In the genomic region with DNA sequence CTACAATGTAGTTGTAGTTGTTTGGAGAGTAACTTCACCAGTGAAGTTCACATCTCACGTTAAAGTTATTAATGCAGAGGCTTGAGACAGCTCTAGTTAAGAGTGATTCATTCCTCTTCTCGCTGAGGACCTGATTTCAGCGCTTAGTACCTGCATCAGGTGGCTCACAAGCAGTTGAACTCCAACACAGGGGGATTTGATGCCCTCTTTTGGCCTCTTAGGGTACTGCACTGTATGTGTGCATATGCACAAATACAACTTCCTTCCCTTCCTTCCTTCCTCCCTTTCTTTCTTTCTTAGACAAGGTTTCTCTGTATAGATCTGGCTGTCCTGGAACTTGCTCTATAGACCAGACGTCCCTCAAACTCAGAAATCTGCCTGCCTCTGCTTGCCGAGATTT, we compare ENCODE assay signal across 14 mouse cellular contexts. TPM values are rescaled to one million over a fixed set of nuclear protein-coding genes. Genes with fewer than 3 reads are reported as not detected.
DNase-seq lines count a peak whose midpoint lies in the region; ATAC-seq and TF ChIP-seq lines count a peak whose summit lies in the region.
"Had no signal": no experiment of that assay in that cellular context is flagged by ENCODE, and none has a peak within 500 bp of the region (broad histone marks: within the 10 kb centered on the region; RNA-seq: fewer than 3 reads in every experiment).

No protein-coding gene starts in this region.

- no peak overlapping the region for H3K4me2 ChIP-seq in kidney, postnatal 0 days (ENCODE audit: low read length)
- no peak overlapping the region for H3K4me2 ChIP-seq in kidney, embryonic 15.5 days
- H3K4me2 ChIP-seq in stomach, postnatal 0 days (replicated peaks; ENCODE audit: low read depth), result no peak overlapping the region
- no peak overlapping the region for H3K4me2 ChIP-seq in hindbrain, embryonic 16.5 days (ENCODE audit: low read length)
- H3K4me2 ChIP-seq: heart, embryonic 12.5 days; hindbrain, embryonic 15.5 days; liver, embryonic 13.5 days; midbrain, embryonic 11.5 days had no signal

- H3K27me3 ChIP-seq in kidney, postnatal 0 days (ENCODE audit: insufficient read depth, low read length), result no peaks in the 10 kb centered on the region
- H3K27me3 ChIP-seq in kidney, embryonic 15.5 days, result no peaks in the 10 kb centered on the region
- H3K27me3 ChIP-seq in stomach, postnatal 0 days (ENCODE audit: control insufficient read depth, insufficient read depth, low read length), result no peaks in the 10 kb centered on the region
- no peaks in the 10 kb centered on the region for H3K27me3 ChIP-seq in hindbrain, embryonic 16.5 days (replicated peaks; ENCODE audit: control insufficient read depth, insufficient read depth, low read length)
- no peaks in the 10 kb centered on the region for H3K27me3 ChIP-seq in hindbrain, embryonic 10.5 days (ENCODE audit: insufficient read depth, poor library complexity, severe bottlenecking)
- H3K27me3 ChIP-seq: heart, embryonic 12.5 days; hindbrain, embryonic 15.5 days had no signal

- no peak overlapping the region for H3K4me3 ChIP-seq in kidney, postnatal 0 days (replicated peaks; ENCODE audit: low read depth, low read length)
- H3K4me3 ChIP-seq in kidney, embryonic 15.5 days (replicated peaks), result no peak overlapping the region
- no peak overlapping the region for H3K4me3 ChIP-seq in stomach, postnatal 0 days (ENCODE audit: low read depth, low read length)
- H3K4me3 ChIP-seq in hindbrain, embryonic 16.5 days (ENCODE audit: low read length), result no peak overlapping the region
- H3K4me3 ChIP-seq in hindbrain, embryonic 10.5 days, result no peak overlapping the region
- H3K4me3 ChIP-seq: heart, embryonic 12.5 days; hindbrain, embryonic 15.5 days; liver, embryonic 13.5 days had no signal

- TF ChIP-seq EP300 in stomach, postnatal 0 days (optimal IDR thresholded peaks at IDR 0.05), result no peak

- ATAC-seq in kidney, postnatal 0 days (replicated peaks; ENCODE audit: low FRiP score, low read depth), result no peak
- ATAC-seq in kidney, embryonic 15.5 days (replicated peaks; ENCODE audit: low FRiP score), result no peak
- ATAC-seq in stomach, postnatal 0 days (ENCODE audit: low FRiP score, low TSS enrichment), result no peak
- no peak for ATAC-seq in hindbrain, embryonic 16.5 days

- no peak overlapping the region for H3K9ac ChIP-seq in kidney, postnatal 0 days (ENCODE audit: low read depth, low read length)
- no peak overlapping the region for H3K9ac ChIP-seq in kidney, embryonic 15.5 days
- no peak overlapping the region for H3K9ac ChIP-seq in stomach, postnatal 0 days (ENCODE audit: low read length)
- no peak overlapping the region for H3K9ac ChIP-seq in hindbrain, embryonic 16.5 days (ENCODE audit: low read depth, low read length)
- H3K9ac ChIP-seq: heart, embryonic 12.5 days; hindbrain, embryonic 15.5 days; liver, embryonic 13.5 days had no signal

- H3K4me1 ChIP-seq in kidney, postnatal 0 days (replicated peaks; ENCODE audit: insufficient read depth, low read length), result no peaks in the 10 kb centered on the region
- no peaks in the 10 kb centered on the region for H3K4me1 ChIP-seq in kidney, embryonic 15.5 days
- no peaks in the 10 kb centered on the region for H3K4me1 ChIP-seq in stomach, postnatal 0 days (replicated peaks; ENCODE audit: control insufficient read depth, insufficient read depth)
- H3K4me1 ChIP-seq in hindbrain, embryonic 16.5 days (ENCODE audit: control insufficient read depth, insufficient read depth, low read depth, low read length), result no peaks in the 10 kb centered on the region
- peaks cover 6% of the 10 kb centered on the region for H3K4me1 ChIP-seq in hindbrain, embryonic 10.5 days (replicated peaks)
- H3K4me1 ChIP-seq: liver, embryonic 13.5 days had no signal

- H3K27ac ChIP-seq in kidney, postnatal 0 days, result no peak overlapping the region
- H3K27ac ChIP-seq in kidney, embryonic 15.5 days, result no peak overlapping the region
- no peak overlapping the region for H3K27ac ChIP-seq in stomach, postnatal 0 days (replicated peaks)
- H3K27ac ChIP-seq in hindbrain, embryonic 16.5 days (ENCODE audit: low read depth, low read length), result no peak overlapping the region
- H3K27ac ChIP-seq in hindbrain, embryonic 10.5 days, result no peak overlapping the region
- H3K27ac ChIP-seq: liver, embryonic 13.5 days had no signal

- DNase-seq in kidney, postnatal 0 days (ENCODE audit: low spot score), result no peak
- DNase-seq in retina, embryonic 14.5 days (ENCODE audit: low spot score), result peak; percentile 45
- DNase-seq in retina, postnatal 1 day, result no peak
- no peak for DNase-seq in brain, embryonic 14.5 days (ENCODE audit: low read depth)
- DNase-seq in stomach, postnatal 0 days (ENCODE audit: low spot score), result no peak
- no peak for DNase-seq in hindbrain, embryonic 10.5 days (ENCODE audit: low spot score)
- DNase-seq: adrenal gland, postnatal 25 days; cerebellum, adult 11-12 months; liver, embryonic 13.5 days had no signal

- no peak for TF ChIP-seq POLR2A in brain, embryonic 14.5 days (IDR thresholded peaks at IDR 0.05; ENCODE audit: borderline replicate concordance, extremely low read depth, insufficient read depth, insufficient read length, poor library complexity, severe bottlenecking)

- TF ChIP-seq CTCF in kidney, postnatal 0 days (IDR thresholded peaks at IDR 0.05; ENCODE audit: low read depth), result peak; percentile 57
- peak; percentile 35; the same call in 1 of the 2 replicates for TF ChIP-seq CTCF in brain, embryonic 14.5 days (IDR thresholded peaks at IDR 0.05; ENCODE audit: borderline replicate concordance, extremely low read depth, insufficient read depth, insufficient read length)
- peak; percentile 67 for TF ChIP-seq CTCF in stomach, postnatal 0 days (IDR thresholded peaks at IDR 0.05; ENCODE audit: low read depth)

- 65% methylated on average over 5 of the region's 5 CpGs for WGBS in kidney, postnatal 0 days
- 63% methylated on average over 5 of the region's 5 CpGs for WGBS in kidney, embryonic 15.5 days
- 68% methylated on average over 5 of the region's 5 CpGs for WGBS in stomach, postnatal 0 days
- 55% methylated on average over 5 of the region's 5 CpGs for WGBS in hindbrain, embryonic 16.5 days
- WGBS in hindbrain, embryonic 10.5 days, result 60% methylated on average over 5 of the region's 5 CpGs

- H3K36me3 ChIP-seq in kidney, postnatal 0 days (ENCODE audit: insufficient read depth, low read length), result no peaks in the 10 kb centered on the region
- H3K36me3 ChIP-seq in kidney, embryonic 15.5 days, result no peaks in the 10 kb centered on the region
- no peaks in the 10 kb centered on the region for H3K36me3 ChIP-seq in stomach, postnatal 0 days (ENCODE audit: control insufficient read depth, insufficient read depth, low read length)
- H3K36me3 ChIP-seq in hindbrain, embryonic 16.5 days (ENCODE audit: control insufficient read depth, insufficient read depth, low read length), result no peaks in the 10 kb centered on the region
- no peaks in the 10 kb centered on the region for H3K36me3 ChIP-seq in hindbrain, embryonic 10.5 days
- H3K36me3 ChIP-seq: heart, embryonic 12.5 days; hindbrain, embryonic 15.5 days; liver, embryonic 13.5 days had no signal

- H3K9me3 ChIP-seq in kidney, postnatal 0 days (replicated peaks; ENCODE audit: low read length), result no peaks in the 10 kb centered on the region
- H3K9me3 ChIP-seq in kidney, embryonic 15.5 days (replicated peaks), result no peaks in the 10 kb centered on the region
- no peaks in the 10 kb centered on the region for H3K9me3 ChIP-seq in stomach, postnatal 0 days (ENCODE audit: control insufficient read depth, low read length)
- H3K9me3 ChIP-seq in hindbrain, embryonic 16.5 days (ENCODE audit: control insufficient read depth, low read length), result no peaks in the 10 kb centered on the region
- H3K9me3 ChIP-seq in hindbrain, embryonic 10.5 days, result no peaks in the 10 kb centered on the region
- H3K9me3 ChIP-seq: heart, embryonic 12.5 days; hindbrain, embryonic 15.5 days; liver, embryonic 13.5 days had no signal

RNA-seq across cellular contexts. Expression of gene Zcchc14, which starts 21.8 kb away (rescaled TPM):
- 10.9 and 13.5 TPM in 2 replicates for polyA plus RNA-seq in kidney, postnatal 0 days (2015; fragmentation: Nextera tagmentation; extraction: Ambion mirVana)
- polyA plus RNA-seq in kidney, embryonic 15.5 days (2015; fragmentation: Nextera tagmentation; extraction: Ambion mirVana), result 16.3 and 17.2 TPM in 2 replicates
- 66.6 and 84.4 TPM in 2 replicates for polyA plus RNA-seq in brain, embryonic 14.5 days (2012; rRNA removed)
- 4.5 and 5.1 TPM in 2 replicates for polyA plus RNA-seq in stomach, postnatal 0 days (2015; fragmentation: Nextera tagmentation; extraction: Ambion mirVana)
- 19.3 and 20.9 TPM in 2 replicates for polyA plus RNA-seq in hindbrain, embryonic 16.5 days (2015; fragmentation: Nextera tagmentation; extraction: Ambion mirVana)
- polyA plus RNA-seq in hindbrain, embryonic 10.5 days (2016; fragmentation: Nextera tagmentation; extraction: Ambion mirVana), result 14.6 and 17.3 TPM in 2 replicates

RNA-seq across cellular contexts. Expression of gene Jph3, which starts 54.9 kb away (rescaled TPM):
- polyA plus RNA-seq in kidney, postnatal 0 days (2015; fragmentation: Nextera tagmentation; extraction: Ambion mirVana), result 0.37 and 0.41 TPM in 2 replicates
- 0.85 and 1.3 TPM in 2 replicates for polyA plus RNA-seq in kidney, embryonic 15.5 days (2015; fragmentation: Nextera tagmentation; extraction: Ambion mirVana)
- 28.7 and 57.2 TPM in 2 replicates for polyA plus RNA-seq in brain, embryonic 14.5 days (2012; rRNA removed)
- 1.7 and 2.1 TPM in 2 replicates for polyA plus RNA-seq in stomach, postnatal 0 days (2015; fragmentation: Nextera tagmentation; extraction: Ambion mirVana)
- 106 and 118 TPM in 2 replicates for polyA plus RNA-seq in hindbrain, embryonic 16.5 days (2015; fragmentation: Nextera tagmentation; extraction: Ambion mirVana)
- polyA plus RNA-seq in hindbrain, embryonic 10.5 days (2016; fragmentation: Nextera tagmentation; extraction: Ambion mirVana), result 10.1 and 22.4 TPM in 2 replicates
